Mouse (Mus musculus) MEL (cell line): ENCODE results near the gene Smoc1. TPM values are rescaled to one million over a fixed set of nuclear protein-coding genes. Genes with fewer than 3 reads are reported as not detected.

ENCODE experiments used
- DNase-seq: peaks from one replicate; pipeline ENCODE4 v3.0.0; 2011; ENCODE audit warnings: low read depth, low spot score
- H3K27ac ChIP-seq: 2 replicates; pipeline ENCODE4 v1.5.1; 2012; ENCODE audit warnings: low read depth, mild to moderate bottlenecking, control low read depth, low read length, moderate library complexity; ENCODE audit not compliant: control insufficient read depth
- H3K27me3 ChIP-seq, 2 experiments: fragments of 150-350 bp in 1 of 2; sonication (generic) in 1 of 2; 2 replicates each; pipeline ENCODE4 v1.6.1; 2012; ENCODE audit warnings: low read length in 2 of 2, mild to moderate bottlenecking in 2 of 2, improper control_type of control experiment in 1 of 2, moderate library complexity in 1 of 2; ENCODE audit not compliant: insufficient read depth in 2 of 2, control insufficient read depth in 1 of 2
- H3K36me3 ChIP-seq, 2 experiments: 2 replicates each; pipeline ENCODE4 v1.6.1; 2012 to 2014; ENCODE audit warnings: low read length in 2 of 2, improper control_type of control experiment in 1 of 2, inconsistent platforms in 1 of 2, mild to moderate bottlenecking in 1 of 2; ENCODE audit not compliant: insufficient read depth in 2 of 2, control insufficient read depth in 1 of 2
- H3K4me1 ChIP-seq, 2 experiments: fragments of 150-350 bp in 1 of 2; sonication (generic) in 1 of 2; 2 replicates each; pipeline ENCODE4 v1.6.1; 2012; ENCODE audit warnings: low read length in 2 of 2, improper control_type of control experiment in 1 of 2, mild to moderate bottlenecking in 1 of 2; ENCODE audit not compliant: insufficient read depth in 2 of 2, control insufficient read depth in 1 of 2
- H3K4me3 ChIP-seq, 2 experiments: fragments of 150-350 bp in 1 of 2; sonication (generic) in 1 of 2; 2 replicates each; pipeline ENCODE4 v1.5.1; 2012; ENCODE audit warnings: low read depth in 2 of 2, low read length in 2 of 2, mild to moderate bottlenecking in 2 of 2, moderate library complexity in 2 of 2, control low read depth in 1 of 2, improper control_type of control experiment in 1 of 2; ENCODE audit not compliant: control insufficient read depth in 1 of 2, insufficient read depth in 1 of 2
- H3K79me2 ChIP-seq: 2 replicates; pipeline ENCODE4 v1.6.1; 2012; ENCODE audit warnings: mild to moderate bottlenecking, low read length, moderate library complexity; ENCODE audit not compliant: control insufficient read depth, poor library complexity, insufficient read depth
- H3K9ac ChIP-seq: 2 replicates; pipeline ENCODE4 v1.6.1; 2012; ENCODE audit warnings: low read depth, mild to moderate bottlenecking, control low read depth, low read length, moderate library complexity; ENCODE audit not compliant: control insufficient read depth, poor library complexity, severe bottlenecking
- H3K9me3 ChIP-seq: fragments of 150-350 bp; sonication (generic); replicated peaks from 2 replicates; pipeline ENCODE4 v1.6.1; 2012; ENCODE audit warnings: mild to moderate bottlenecking, low read length, improper control_type of control experiment, moderate library complexity; ENCODE audit not compliant: insufficient read depth
- CHD2 ChIP-seq: IDR thresholded peaks from 2 replicates; pipeline ENCODE4 v1.6.1; 2011; ENCODE audit warnings: low read length, improper control_type of control experiment
- E2F4 ChIP-seq: IDR thresholded peaks from 2 replicates; pipeline ENCODE4 v1.6.1; 2011; ENCODE audit warnings: low read depth, low read length, improper control_type of control experiment, borderline replicate concordance
- ETS1 ChIP-seq: IDR thresholded peaks from 2 replicates; pipeline ENCODE4 v1.6.1; 2012; ENCODE audit warnings: low read depth, mild to moderate bottlenecking, inconsistent platforms, low read length, improper control_type of control experiment, moderate library complexity
- GATA1 ChIP-seq: IDR thresholded peaks from 2 replicates; pipeline ENCODE4 v1.6.1; 2011; ENCODE audit warnings: low read depth, low read length, improper control_type of control experiment
- HCFC1 ChIP-seq: IDR thresholded peaks from 2 replicates; pipeline ENCODE4 v1.6.1; 2012; ENCODE audit warnings: low read depth, mild to moderate bottlenecking, inconsistent platforms, low read length, improper control_type of control experiment, moderate library complexity
- JUND ChIP-seq: IDR thresholded peaks from 2 replicates; pipeline ENCODE4 v1.6.1; 2011; ENCODE audit warnings: low read depth, mild to moderate bottlenecking, improper control_type of control experiment, low read length
- MEF2A ChIP-seq: IDR thresholded peaks from 2 replicates; pipeline ENCODE4 v1.6.1; 2014; ENCODE audit warnings: low read depth, mild to moderate bottlenecking, inconsistent platforms, low read length, improper control_type of control experiment; ENCODE audit not compliant: poor library complexity, insufficient replicate concordance, severe bottlenecking; ENCODE audit errors: extremely low read depth
- MYC ChIP-seq: IDR thresholded peaks from 2 replicates; pipeline ENCODE4 v1.6.1; 2011; ENCODE audit warnings: low read depth, mild to moderate bottlenecking, low read length, improper control_type of control experiment, moderate library complexity
- NRF1 ChIP-seq: IDR thresholded peaks from 2 replicates; pipeline ENCODE4 v1.6.1; 2014; ENCODE audit warnings: low read depth, mild to moderate bottlenecking, inconsistent platforms, low read length, improper control_type of control experiment, moderate library complexity; ENCODE audit not compliant: poor library complexity, insufficient read depth, severe bottlenecking
- POLR2AphosphoS5 ChIP-seq: IDR thresholded peaks from 2 replicates; pipeline ENCODE4 v1.6.1; 2012; ENCODE audit warnings: low read depth, borderline replicate concordance, mild to moderate bottlenecking, inconsistent platforms, low read length, moderate library complexity, mixed read lengths
- RCOR1 ChIP-seq: IDR thresholded peaks from 2 replicates; pipeline ENCODE4 v1.6.1; 2012; ENCODE audit warnings: low read depth, mild to moderate bottlenecking, inconsistent platforms, low read length, improper control_type of control experiment
- UBTF ChIP-seq: IDR thresholded peaks from 2 replicates; pipeline ENCODE4 v1.6.1; 2012; ENCODE audit warnings: low read depth, mild to moderate bottlenecking, inconsistent platforms, low read length, improper control_type of control experiment, moderate library complexity, borderline replicate concordance; ENCODE audit not compliant: insufficient read depth
- USF1 ChIP-seq: IDR thresholded peaks from 2 replicates; pipeline ENCODE4 v1.6.1; 2014; ENCODE audit warnings: low read depth, mild to moderate bottlenecking, inconsistent platforms, low read length, improper control_type of control experiment, moderate library complexity
- ZC3H11A ChIP-seq: IDR thresholded peaks from 2 replicates; pipeline ENCODE4 v1.6.1; 2012; ENCODE audit warnings: low read depth, mild to moderate bottlenecking, inconsistent platforms, low read length, improper control_type of control experiment
- ZMIZ1 ChIP-seq: IDR thresholded peaks from 2 replicates; pipeline ENCODE4 v1.6.1; 2012; ENCODE audit warnings: low read depth, mild to moderate bottlenecking, inconsistent platforms, low read length, improper control_type of control experiment, moderate library complexity
- ZNF384 ChIP-seq: IDR thresholded peaks from 2 replicates; pipeline ENCODE4 v1.6.1; 2012; ENCODE audit warnings: low read depth, mild to moderate bottlenecking, inconsistent platforms, low read length, improper control_type of control experiment
- polyA plus RNA-seq, 2 experiments: library from polyadenylated mRNA; stranded (reverse) in 1 of 2; unstranded in 1 of 2; fragments of >175 nt in 1 of 2; fragments of >200 nt in 1 of 2; gene quantifications; 2 replicates each; pipeline versions ENCODE4 v1.2.1 to v1.2.4; 2012; ENCODE audit warnings: low replicate concordance in 2 of 2, low read depth in 1 of 2; ENCODE audit not compliant: insufficient read length in 2 of 2, insufficient read depth in 1 of 2, missing spikeins in 1 of 2
- total RNA-seq: library from RNA; depleted of rRNA; stranded (reverse); fragments of 300-350 nt; gene quantifications from 2 replicates; pipeline ENCODE4 v1.2.3, GENCODE M21; 2012

Smoc1 gene
- total and polyA plus RNA-seq, 3 experiments, result 18.8 to 23.3 TPM; not detected in 1

DNA sequence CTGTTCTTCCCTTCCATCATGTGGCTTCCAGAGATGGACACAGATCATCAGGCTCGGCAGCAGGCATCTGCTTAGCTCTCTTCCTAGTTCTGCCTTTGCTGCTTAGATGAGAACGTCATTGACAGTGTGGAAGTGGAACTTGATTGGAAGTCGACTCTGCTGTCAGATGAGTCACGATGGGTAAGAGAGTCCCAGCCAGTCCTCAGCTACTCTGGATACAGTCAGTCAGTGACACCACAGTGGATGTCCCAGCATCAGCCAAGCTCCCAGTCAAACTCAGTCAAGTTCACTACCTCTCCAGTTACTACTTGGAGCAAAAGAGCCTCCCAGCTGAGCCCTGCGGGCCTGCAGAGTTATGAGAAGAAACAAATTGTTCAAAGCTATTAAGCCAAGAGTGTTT lies 72.6 kb downstream of the Smoc1 start:
- DNase-seq, result no peak
- H3K27me3 ChIP-seq, result no peaks in the 10 kb centered on the region
- TF ChIP-seq UBTF (no peak), RCOR1 (no peak), USF1 (no peak), CHD2 (no peak), NRF1 (no peak)
- H3K36me3 ChIP-seq, result peaks cover 0 to 1% of the 10 kb centered on the region in 2 experiments; a peak in 1 of 4 replicates
- no peak overlapping the region for H3K9ac ChIP-seq
- no peak overlapping the region for H3K4me3 ChIP-seq
- H3K27ac ChIP-seq, result no peak overlapping the region
- H3K9me3 ChIP-seq, result no peaks in the 10 kb centered on the region
- H3K4me1 ChIP-seq, result no peaks in the 10 kb centered on the region
- H3K79me2 ChIP-seq, result no peaks in the 10 kb centered on the region

DNA sequence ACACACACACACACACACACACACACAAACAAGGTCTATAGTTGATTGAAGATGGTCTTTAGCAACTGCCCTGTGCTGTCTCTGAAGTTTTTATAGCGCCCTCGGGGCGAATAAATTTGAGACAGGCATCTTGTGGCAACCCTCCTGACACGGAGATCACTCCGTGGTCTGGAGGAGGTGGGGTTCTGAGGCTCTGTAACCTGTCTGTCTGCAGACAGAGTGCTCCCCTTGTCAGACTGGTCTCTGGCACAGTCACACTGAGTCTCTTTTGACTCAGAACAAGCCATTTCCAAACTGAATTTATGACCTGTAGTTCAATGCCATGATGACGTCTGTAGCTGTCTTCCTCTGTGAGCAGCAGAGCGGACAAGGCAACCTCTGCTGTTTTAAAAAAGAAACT lies 75.1 kb downstream of the Smoc1 start:
- Histone ChIP-seq H3K4me3 (no peak overlapping the region), H3K9me3 (no peaks in the 10 kb centered on the region), H3K27ac (no peak overlapping the region), H3K4me1 (no peaks in the 10 kb centered on the region), H3K9ac (no peak overlapping the region), H3K79me2 (no peaks in the 10 kb centered on the region), H3K36me3 (peaks cover 0 to 1% of the 10 kb centered on the region in 2 experiments; a peak in 1 of 4 replicates), H3K27me3 (no peaks in the 10 kb centered on the region)
- TF ChIP-seq HCFC1 (no peak), POLR2AphosphoS5 (no peak), GATA1 (no peak), ETS1 (no peak), MEF2A (no peak), ZC3H11A (no peak), JUND (no peak), MYC (no peak), ZMIZ1 (no peak), E2F4 (no peak), ZNF384 (no peak), UBTF (no peak), NRF1 (no peak)
- no peak for DNase-seq
